Mouse (Mus musculus): ENCODE measurements at regions not wholly inside any gene's neighbourhood (a gene's known extent, or its start where the extent isn't known, plus 50 kb on each side); places are given as distances from the start of the nearest gene placed in this dataset.

DNA sequence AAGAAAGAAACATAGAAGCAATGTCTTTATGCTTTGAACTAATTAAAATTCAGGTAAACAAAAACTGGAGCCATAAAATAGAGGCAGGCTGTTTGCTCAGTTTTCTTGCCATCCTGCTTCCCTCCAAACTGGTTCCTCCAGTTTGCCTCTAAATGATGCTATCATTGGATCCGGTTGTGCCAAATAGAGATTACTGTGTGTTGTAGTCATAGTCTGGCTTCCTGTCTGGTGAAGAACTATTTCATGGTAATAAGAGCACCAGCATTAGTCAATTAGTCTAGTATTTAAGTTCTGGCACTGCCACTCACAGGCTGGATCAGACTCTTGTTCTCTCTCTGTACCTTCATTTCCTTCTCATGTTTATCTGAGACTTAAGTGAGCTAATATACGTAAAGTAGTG lies 141.9 kb upstream of the Rasa1 start:
- TF ChIP-seq POLR2A (IDR thresholded peaks at IDR 0.05; ENCODE audit: control insufficient read depth in 1 of 2, insufficient read depth in 1 of 2, low read depth in 1 of 2, low read length in 2 of 2, poor library complexity in 1 of 2) = no peak
- TF ChIP-seq MAFK (IDR thresholded peaks at IDR 0.05; ENCODE audit: borderline replicate concordance, low read depth, low read length) = no peak
- TF ChIP-seq USF1 (IDR thresholded peaks at IDR 0.05; ENCODE audit: low read depth, low read length) = no peak
- TF ChIP-seq EP300 (IDR thresholded peaks at IDR 0.05; ENCODE audit: low read depth in 1 of 2, low read length in 2 of 2) = no peak
- TF ChIP-seq ETS1 (IDR thresholded peaks at IDR 0.05; ENCODE audit: low read depth, low read length) = no peak
- TF ChIP-seq CTCF (IDR thresholded peaks at IDR 0.05 in 2 of 3, conservative IDR thresholded peaks at IDR 0.05 in 1 of 3; ENCODE audit: control insufficient read depth in 1 of 3, insufficient read depth in 1 of 3, low read depth in 2 of 3, low read length in 3 of 3, poor library complexity in 1 of 3, severe bottlenecking in 1 of 3) = no peak
- no peak for TF ChIP-seq MXI1 (IDR thresholded peaks at IDR 0.05; ENCODE audit: low read depth, low read length)
- TF ChIP-seq E2F4 (IDR thresholded peaks at IDR 0.05; ENCODE audit: borderline replicate concordance, low read depth, low read length) = no peak
- no peak for TF ChIP-seq ZKSCAN1 (IDR thresholded peaks at IDR 0.05; ENCODE audit: low read depth, low read length)

Measured in MEL (cell line).